Comparison of ENCODE assay signal across 8 mouse cellular contexts in the genomic region with DNA sequence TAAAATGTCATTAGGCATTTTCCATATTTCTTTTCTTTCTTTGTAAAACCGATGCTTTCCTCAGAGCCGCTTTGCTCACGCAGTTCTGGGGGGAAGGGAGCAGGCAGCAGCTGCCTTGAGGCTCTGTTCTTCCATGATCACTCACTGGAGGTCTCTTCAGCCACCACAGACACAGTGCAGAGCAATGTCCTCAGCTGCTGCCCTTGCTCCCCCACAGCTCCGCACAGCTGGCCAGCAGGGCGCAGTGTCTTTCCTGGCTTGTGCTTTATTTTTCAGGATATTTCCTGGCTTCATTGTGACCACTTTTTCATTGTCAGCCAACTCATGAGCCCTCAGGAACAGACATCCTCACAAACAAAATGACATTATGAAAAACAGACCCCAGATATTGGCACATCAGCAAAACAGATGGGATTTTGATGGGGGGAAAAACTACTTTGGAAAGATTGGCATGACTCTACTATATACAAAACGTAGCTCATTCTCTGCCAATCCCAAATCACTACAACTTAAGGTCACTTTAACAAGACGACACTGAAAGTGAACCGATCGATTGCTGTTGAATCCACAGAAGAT.
DNase-seq lines count a peak whose midpoint lies in the region; ATAC-seq and TF ChIP-seq lines count a peak whose summit lies in the region.

No protein-coding gene starts in this region.

- peak; percentile 7 to 23 for DNase-seq in adrenal gland, adult 18-20 months (ENCODE audit: low spot score in 2 of 2)
- DNase-seq in embryo, embryonic 9.5 days (ENCODE audit: extremely low spot score): peak; percentile 48
- DNase-seq in heart, adult 8-10 months (ENCODE audit: low spot score): peak; percentile 67
- DNase-seq in kidney, adult 8-10 months: peak; percentile 34 to 39
- peak; percentile 34 for DNase-seq in skeletal muscle tissue, adult 2 months (ENCODE audit: low read depth, low spot score)
- DNase-seq in frontal cortex, postnatal 36 days (ENCODE audit: low spot score in 2 of 2): no peak
- no peak for DNase-seq in thymus, adult 2 months

- no peaks in the 10 kb centered on the region for H3K9me3 ChIP-seq in lung, embryonic 15.5 days

- H3K27me3 ChIP-seq in lung, embryonic 15.5 days: no peaks in the 10 kb centered on the region
- no peaks in the 10 kb centered on the region for H3K27me3 ChIP-seq in thymus, adult 2 months (ENCODE audit: control insufficient read depth, insufficient read depth, low read length)

- H3K4me2 ChIP-seq in lung, embryonic 15.5 days: no peak overlapping the region

- no peaks in the 10 kb centered on the region for H3K4me1 ChIP-seq in lung, embryonic 15.5 days
- H3K4me1 ChIP-seq in thymus, adult 2 months (replicated peaks; ENCODE audit: control insufficient read depth, insufficient read depth, low read length): no peaks in the 10 kb centered on the region

- WGBS in lung, embryonic 15.5 days: 24% methylated on average over 9 of the region's 9 CpGs
- WGBS in thymus, adult 2 months: 84% methylated on average over 9 of the region's 9 CpGs

- no peak for TF ChIP-seq POLR2A in thymus, adult 2 months (IDR thresholded peaks at IDR 0.05; ENCODE audit: control insufficient read depth, extremely low read depth, insufficient read depth, low read length, poor library complexity)

- no peaks in the 10 kb centered on the region for H3K36me3 ChIP-seq in lung, embryonic 15.5 days
- no peaks in the 10 kb centered on the region for H3K36me3 ChIP-seq in thymus, adult 2 months (ENCODE audit: control insufficient read depth, insufficient read depth, low read length)

- TF ChIP-seq CTCF in thymus, adult 2 months (IDR thresholded peaks at IDR 0.05; ENCODE audit: borderline replicate concordance, control insufficient read depth, extremely low read depth, insufficient read depth, low read length, poor library complexity): no peak

- peak overlapping the region; percentile 37; the same call in 1 of the 2 replicates for H3K27ac ChIP-seq in lung, embryonic 15.5 days
- no peak overlapping the region for H3K27ac ChIP-seq in thymus, adult 2 months (ENCODE audit: control insufficient read depth, insufficient read depth, low read length)

- ATAC-seq in lung, embryonic 15.5 days (ENCODE audit: borderline replicate concordance, extremely low read depth, low FRiP score, low TSS enrichment): peak; percentile 81

- no peak overlapping the region for H3K9ac ChIP-seq in lung, embryonic 15.5 days

- H3K4me3 ChIP-seq in lung, embryonic 15.5 days: no peak overlapping the region
- H3K4me3 ChIP-seq in thymus, adult 2 months (ENCODE audit: control insufficient read depth, insufficient read depth, low read length): no peak overlapping the region

Comparison
In these comparisons a context has a peak if more than half of its experiments do, and no peak if none do; other contexts are left out.
1. DNase-seq: peak in adrenal gland, adult 18-20 months (2 of 2), embryo, embryonic 9.5 days (single experiment), heart, adult 8-10 months (single experiment), kidney, adult 8-10 months (2 of 2) and skeletal muscle tissue, adult 2 months (single experiment); none in frontal cortex, postnatal 36 days (0 of 2) and thymus, adult 2 months (single experiment).